Mouse (Mus musculus): Measurements from ENCODE around the gene Cadm1. TPM values are rescaled to one million over a fixed set of nuclear protein-coding genes. Genes with fewer than 3 reads are reported as not detected.

The Cadm1 gene
- polyA plus RNA-seq, 1 experiment from 2014 or later: 105 TPM

GRCm38 (mm10) chr9:47686881-47687280 is 156.9 kb downstream of the Cadm1 start:
- DNase-seq (ENCODE audit: low spot score) (no peak), ATAC-seq (replicated peaks; ENCODE audit: low FRiP score) (no peak)
- 78% methylated on average over 2 of the region's 2 CpGs for WGBS
- Histone ChIP-seq H3K27ac (ENCODE audit: low read depth, low read length) (no peak overlapping the region), H3K4me2 (ENCODE audit: low read depth, low read length, severe bottlenecking) (no peak overlapping the region), H3K9ac (ENCODE audit: low read length) (no peak overlapping the region), H3K4me1 (replicated peaks; ENCODE audit: control insufficient read depth, insufficient read depth, low read length) (no peaks in the 10 kb centered on the region), H3K4me3 (ENCODE audit: low read depth, low read length) (no peak overlapping the region), H3K36me3 (ENCODE audit: control insufficient read depth, insufficient read depth, low read length) (no peaks in the 10 kb centered on the region), H3K9me3 (ENCODE audit: control insufficient read depth, low read length) (no peaks in the 10 kb centered on the region), H3K27me3 (ENCODE audit: control insufficient read depth, insufficient read depth, low read length) (no peaks in the 10 kb centered on the region)

DNA sequence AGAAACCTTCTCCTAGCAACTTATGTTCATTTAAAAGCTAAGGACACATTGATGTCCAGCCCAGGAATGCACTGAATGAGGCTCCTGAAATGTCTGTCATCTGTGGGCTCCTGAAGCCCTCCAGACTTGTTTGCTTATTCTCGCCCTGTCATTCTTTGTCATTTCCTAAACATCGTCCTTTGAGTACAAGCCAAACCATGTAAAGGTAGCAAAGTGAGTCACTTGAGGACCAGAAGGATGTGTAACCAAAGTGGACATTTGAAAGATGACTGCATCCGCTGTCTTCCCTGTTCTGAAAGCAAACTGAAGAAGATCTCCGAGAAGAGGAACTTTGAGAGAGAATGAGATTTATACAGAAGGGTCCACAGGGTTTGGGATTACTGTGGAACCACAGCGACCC is 157.6 kb downstream of the Cadm1 start:
- Histone ChIP-seq H3K27ac (ENCODE audit: low read depth, low read length) (no peak overlapping the region), H3K4me2 (ENCODE audit: low read depth, low read length, severe bottlenecking) (no peak overlapping the region), H3K4me3 (ENCODE audit: low read depth, low read length) (no peak overlapping the region), H3K4me1 (replicated peaks; ENCODE audit: control insufficient read depth, insufficient read depth, low read length) (no peaks in the 10 kb centered on the region), H3K36me3 (ENCODE audit: control insufficient read depth, insufficient read depth, low read length) (no peaks in the 10 kb centered on the region), H3K9me3 (ENCODE audit: control insufficient read depth, low read length) (no peaks in the 10 kb centered on the region), H3K9ac (ENCODE audit: low read length) (no peak overlapping the region), H3K27me3 (ENCODE audit: control insufficient read depth, insufficient read depth, low read length) (no peaks in the 10 kb centered on the region)
- ATAC-seq (replicated peaks; ENCODE audit: low FRiP score): no peak
- WGBS: 95% methylated on average over 5 of the region's 5 CpGs
- DNase-seq (ENCODE audit: low spot score): no peak

GRCm38 (mm10) chr9:47688297-47688696 is 158.3 kb downstream of the Cadm1 start:
- WGBS: 80% methylated on average over 10 of the region's 10 CpGs
- no peaks in the 10 kb centered on the region for H3K36me3 ChIP-seq (ENCODE audit: control insufficient read depth, insufficient read depth, low read length)
- no peaks in the 10 kb centered on the region for H3K9me3 ChIP-seq (ENCODE audit: control insufficient read depth, low read length)
- no peak overlapping the region for H3K27ac ChIP-seq (ENCODE audit: low read depth, low read length)
- no peaks in the 10 kb centered on the region for H3K27me3 ChIP-seq (ENCODE audit: control insufficient read depth, insufficient read depth, low read length)
- H3K4me3 ChIP-seq (ENCODE audit: low read depth, low read length): no peak overlapping the region
- H3K4me1 ChIP-seq (replicated peaks; ENCODE audit: control insufficient read depth, insufficient read depth, low read length): no peaks in the 10 kb centered on the region
- ATAC-seq (replicated peaks; ENCODE audit: low FRiP score) (no peak), DNase-seq (ENCODE audit: low spot score) (no peak)
- H3K4me2 ChIP-seq (ENCODE audit: low read depth, low read length, severe bottlenecking): no peak overlapping the region
- H3K9ac ChIP-seq (ENCODE audit: low read length): no peak overlapping the region

DNA sequence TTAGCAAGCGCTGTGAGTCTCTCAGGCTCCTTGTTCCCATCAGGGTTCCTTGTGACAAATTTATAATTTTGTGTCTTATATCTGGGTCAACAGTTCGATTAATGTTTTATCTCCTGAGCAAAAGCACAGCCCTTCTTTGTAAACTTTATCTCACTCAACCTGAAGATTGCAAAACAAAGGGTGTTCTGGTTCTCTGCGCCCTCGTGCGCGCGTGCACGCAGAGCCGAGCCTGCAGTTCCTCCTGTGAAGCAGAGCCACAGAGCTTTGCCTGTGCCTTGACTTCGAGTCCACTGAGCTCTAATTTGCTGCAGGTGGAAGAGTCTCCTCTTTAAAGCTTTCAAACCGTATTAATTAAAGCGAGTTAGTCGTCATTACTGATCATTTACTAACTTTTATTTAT is 162.9 kb downstream of the Cadm1 start:
- no peaks in the 10 kb centered on the region for H3K27me3 ChIP-seq (ENCODE audit: control insufficient read depth, insufficient read depth, low read length)

DNA sequence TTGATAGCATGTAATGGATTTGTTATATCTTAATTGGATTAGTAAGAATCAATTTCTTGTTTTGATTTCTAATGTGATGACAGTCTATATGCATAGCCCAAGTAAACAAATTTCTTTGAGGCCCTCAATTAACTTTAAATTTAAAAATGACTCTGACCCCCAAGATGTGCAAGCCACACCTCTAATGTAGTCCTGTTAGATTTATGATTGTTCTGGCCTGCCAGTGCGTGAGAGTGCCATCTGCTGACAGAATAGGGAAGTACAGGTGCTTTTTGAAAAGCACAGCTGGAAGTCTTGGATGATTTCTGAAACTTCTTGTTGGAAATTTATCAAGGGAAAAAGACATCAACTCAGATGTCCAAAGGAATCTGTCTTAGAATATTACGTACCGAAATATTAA is 169.1 kb downstream of the Cadm1 start:
- no peak overlapping the region for H3K9ac ChIP-seq (ENCODE audit: low read length)
- no peak overlapping the region for H3K27ac ChIP-seq (ENCODE audit: low read depth, low read length)
- ATAC-seq (replicated peaks; ENCODE audit: low FRiP score) (no peak), DNase-seq (ENCODE audit: low spot score) (no peak)
- no peaks in the 10 kb centered on the region for H3K36me3 ChIP-seq (ENCODE audit: control insufficient read depth, insufficient read depth, low read length)
- no peaks in the 10 kb centered on the region for H3K9me3 ChIP-seq (ENCODE audit: control insufficient read depth, low read length)
- 54% methylated on average over 3 of the region's 3 CpGs for WGBS
- no peak overlapping the region for H3K4me2 ChIP-seq (ENCODE audit: low read depth, low read length, severe bottlenecking)
- H3K27me3 ChIP-seq (ENCODE audit: control insufficient read depth, insufficient read depth, low read length): no peaks in the 10 kb centered on the region
- no peaks in the 10 kb centered on the region for H3K4me1 ChIP-seq (replicated peaks; ENCODE audit: control insufficient read depth, insufficient read depth, low read length)
- H3K4me3 ChIP-seq (ENCODE audit: low read depth, low read length): no peak overlapping the region

More for the DNA sequence above, 162.9 kb downstream of the Cadm1 start:
- Histone ChIP-seq H3K9me3 (ENCODE audit: control insufficient read depth, low read length) (no peaks in the 10 kb centered on the region), H3K9ac (ENCODE audit: low read length) (no peak overlapping the region), H3K4me1 (replicated peaks; ENCODE audit: control insufficient read depth, insufficient read depth, low read length) (no peaks in the 10 kb centered on the region), H3K4me3 (ENCODE audit: low read depth, low read length) (no peak overlapping the region), H3K36me3 (ENCODE audit: control insufficient read depth, insufficient read depth, low read length) (no peaks in the 10 kb centered on the region), H3K27ac (ENCODE audit: low read depth, low read length) (no peak overlapping the region), H3K4me2 (ENCODE audit: low read depth, low read length, severe bottlenecking) (no peak overlapping the region)
- no peak for DNase-seq (ENCODE audit: low spot score)
- no peak for ATAC-seq (replicated peaks; ENCODE audit: low FRiP score)
- WGBS: 58% methylated on average over 13 of the region's 13 CpGs

DNA sequence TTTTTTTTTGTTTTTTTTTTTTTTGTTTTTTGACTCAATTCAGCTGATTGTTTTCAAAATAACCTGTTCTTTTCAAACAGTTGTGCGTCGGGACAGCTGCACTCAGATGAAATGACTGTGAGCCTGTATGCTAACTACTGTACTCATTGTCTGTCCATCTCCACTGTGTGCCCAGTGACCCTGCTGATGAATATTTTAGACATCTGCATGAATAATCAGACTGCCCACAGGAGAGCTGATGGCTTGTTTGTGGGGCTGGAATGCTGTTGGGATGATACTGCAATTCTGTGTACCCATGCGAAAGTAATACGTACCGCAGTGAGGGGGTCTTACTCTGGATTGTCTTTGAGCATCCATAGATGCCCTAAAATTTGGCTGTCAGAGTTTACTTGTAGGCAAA is 170.0 kb downstream of the Cadm1 start:
- Histone ChIP-seq H3K9ac (ENCODE audit: low read length) (no peak overlapping the region), H3K27ac (ENCODE audit: low read depth, low read length) (no peak overlapping the region), H3K36me3 (ENCODE audit: control insufficient read depth, insufficient read depth, low read length) (no peaks in the 10 kb centered on the region), H3K27me3 (ENCODE audit: control insufficient read depth, insufficient read depth, low read length) (no peaks in the 10 kb centered on the region), H3K4me1 (replicated peaks; ENCODE audit: control insufficient read depth, insufficient read depth, low read length) (no peaks in the 10 kb centered on the region), H3K9me3 (ENCODE audit: control insufficient read depth, low read length) (no peaks in the 10 kb centered on the region), H3K4me2 (ENCODE audit: low read depth, low read length, severe bottlenecking) (no peak overlapping the region), H3K4me3 (ENCODE audit: low read depth, low read length) (no peak overlapping the region)
- 86% methylated on average over 5 of the region's 5 CpGs for WGBS
- no peak for ATAC-seq (replicated peaks; ENCODE audit: low FRiP score)
- no peak for DNase-seq (ENCODE audit: low spot score)

DNA sequence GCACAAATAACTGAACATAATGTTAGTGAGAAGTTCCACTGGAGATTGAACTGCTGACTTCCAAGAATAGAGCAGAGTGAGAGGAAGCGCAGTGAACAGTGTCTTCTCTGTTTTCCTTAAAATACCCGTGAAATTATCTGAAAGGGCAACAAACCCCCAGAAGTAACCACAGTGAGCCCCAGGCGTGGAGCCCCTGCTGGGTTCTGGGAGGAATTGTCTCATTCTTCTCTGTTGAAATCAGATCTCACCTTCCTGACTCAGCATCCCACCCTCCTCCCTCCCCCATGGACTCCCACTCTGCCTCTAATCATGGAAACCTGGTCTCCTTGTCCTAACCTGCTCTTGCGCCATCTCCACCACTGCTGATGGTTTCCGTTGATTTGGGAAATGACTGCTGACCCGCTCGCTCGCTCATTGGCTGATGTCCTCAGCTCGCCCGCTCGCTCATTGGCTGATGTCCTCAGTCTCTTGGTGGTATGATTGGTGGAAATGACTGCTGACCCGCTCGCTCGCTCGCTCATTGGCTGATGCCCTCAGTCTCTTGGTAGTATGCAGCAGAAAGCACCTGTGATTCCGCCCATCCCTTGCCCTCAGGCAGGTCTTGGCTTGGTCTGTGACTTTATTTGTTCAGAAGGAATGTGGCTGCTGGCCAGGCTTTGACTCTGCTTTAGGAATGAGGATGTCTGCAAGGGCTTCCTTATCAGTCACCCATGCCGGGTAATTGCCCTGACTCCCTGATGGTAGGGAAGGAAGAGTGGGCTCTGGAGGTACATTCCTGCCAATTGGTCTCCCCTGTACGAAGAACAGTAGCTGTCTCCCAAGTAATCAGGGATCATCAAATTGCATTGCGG is 173.3 kb downstream of the Cadm1 start:
- no peaks in the 10 kb centered on the region; the same call in 1 of the 2 replicates for H3K4me1 ChIP-seq (replicated peaks; ENCODE audit: control insufficient read depth, insufficient read depth, low read length)
- no peak overlapping the region for H3K27ac ChIP-seq (ENCODE audit: low read depth, low read length)
- no peaks in the 10 kb centered on the region for H3K27me3 ChIP-seq (ENCODE audit: control insufficient read depth, insufficient read depth, low read length)
- H3K9ac ChIP-seq (ENCODE audit: low read length): no peak overlapping the region
- DNase-seq (ENCODE audit: low spot score) (no peak), ATAC-seq (replicated peaks; ENCODE audit: low FRiP score) (no peak)
- no peak overlapping the region for H3K4me3 ChIP-seq (ENCODE audit: low read depth, low read length)
- no peaks in the 10 kb centered on the region for H3K36me3 ChIP-seq (ENCODE audit: control insufficient read depth, insufficient read depth, low read length)
- no peak overlapping the region for H3K4me2 ChIP-seq (ENCODE audit: low read depth, low read length, severe bottlenecking)
- 92% methylated on average over 19 of the region's 19 CpGs for WGBS
- H3K9me3 ChIP-seq (ENCODE audit: control insufficient read depth, low read length): no peaks in the 10 kb centered on the region

DNA sequence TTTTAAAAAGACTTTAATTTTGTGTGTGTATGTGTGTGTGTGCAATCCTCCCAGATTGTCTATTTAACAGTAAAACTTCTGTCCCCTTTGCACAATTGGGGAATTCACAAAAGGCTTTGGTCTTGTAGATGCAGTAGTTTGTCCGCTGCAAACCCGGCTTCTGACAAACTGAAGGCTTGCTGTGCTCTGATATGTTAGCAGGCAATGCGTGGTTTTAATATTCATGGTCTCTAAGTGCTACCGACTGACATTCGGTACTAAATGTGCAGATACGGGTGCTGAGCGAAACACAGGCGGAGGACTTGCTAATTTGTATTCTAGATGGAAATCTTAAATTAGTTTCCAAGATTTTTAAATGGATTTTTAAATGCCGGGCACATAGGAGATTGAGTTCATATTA is 176.4 kb downstream of the Cadm1 start:
- 83% methylated on average over 9 of the region's 9 CpGs for WGBS
- Histone ChIP-seq H3K36me3 (ENCODE audit: control insufficient read depth, insufficient read depth, low read length) (no peaks in the 10 kb centered on the region), H3K4me1 (replicated peaks; ENCODE audit: control insufficient read depth, insufficient read depth, low read length) (no peaks in the 10 kb centered on the region; the same call in 1 of the 2 replicates), H3K9me3 (ENCODE audit: control insufficient read depth, low read length) (no peaks in the 10 kb centered on the region), H3K27me3 (ENCODE audit: control insufficient read depth, insufficient read depth, low read length) (no peaks in the 10 kb centered on the region), H3K27ac (ENCODE audit: low read depth, low read length) (no peak overlapping the region), H3K4me3 (ENCODE audit: low read depth, low read length) (no peak overlapping the region), H3K4me2 (ENCODE audit: low read depth, low read length, severe bottlenecking) (no peak overlapping the region), H3K9ac (ENCODE audit: low read length) (no peak overlapping the region)
- ATAC-seq (replicated peaks; ENCODE audit: low FRiP score) (no peak), DNase-seq (ENCODE audit: low spot score) (no peak)

GRCm38 (mm10) chr9:47707326-47707725 is 177.4 kb downstream of the Cadm1 start:
- WGBS: 51% methylated on average over 6 of the region's 6 CpGs

More at GRCm38 (mm10) chr9:47707326-47707725, 177.4 kb downstream of the Cadm1 start:
- H3K4me2 ChIP-seq (ENCODE audit: low read depth, low read length, severe bottlenecking): no peak overlapping the region
- no peaks in the 10 kb centered on the region; the same call in 1 of the 2 replicates for H3K4me1 ChIP-seq (replicated peaks; ENCODE audit: control insufficient read depth, insufficient read depth, low read length)
- no peak overlapping the region for H3K27ac ChIP-seq (ENCODE audit: low read depth, low read length)
- H3K9ac ChIP-seq (ENCODE audit: low read length): no peak overlapping the region
- H3K27me3 ChIP-seq (ENCODE audit: control insufficient read depth, insufficient read depth, low read length): no peaks in the 10 kb centered on the region
- DNase-seq (ENCODE audit: low spot score) (no peak), ATAC-seq (replicated peaks; ENCODE audit: low FRiP score) (no peak)
- no peaks in the 10 kb centered on the region for H3K9me3 ChIP-seq (ENCODE audit: control insufficient read depth, low read length)
- H3K4me3 ChIP-seq (ENCODE audit: low read depth, low read length): no peak overlapping the region
- H3K36me3 ChIP-seq (ENCODE audit: control insufficient read depth, insufficient read depth, low read length): no peaks in the 10 kb centered on the region

Data from forebrain, embryonic 11.5 days (tissue).